Mouse (Mus musculus) lung, embryonic 16.5 days (tissue): ENCODE data around the gene 1500009C09Rik. TPM values are rescaled to one million over a fixed set of nuclear protein-coding genes. Genes with fewer than 3 reads are reported as not detected.
A peak's percentile ranks its signal among the peaks of the same experiment; 100 is the strongest.

Source experiments
- ATAC-seq: fragments of 200-750 bp; cut with Nextera tagmentation; 2 replicates; pipeline ENCODE4 v1.8.0; 2017; ENCODE audit warnings: low read depth, mild to moderate bottlenecking, moderate library complexity
- H3K27ac ChIP-seq: fragments of 300-500 bp; sonication (generic); 2 replicates; pipeline ENCODE4 v1.5.1; 2014; ENCODE audit warnings: mild to moderate bottlenecking, control low read depth, low read length
- H3K27me3 ChIP-seq: fragments of 300-500 bp; sonication (generic); 2 replicates; pipeline ENCODE4 v1.6.1; 2014; ENCODE audit warnings: low read depth, low read length, mixed read lengths; ENCODE audit not compliant: control insufficient read depth, insufficient read depth
- H3K36me3 ChIP-seq: fragments of 300-500 bp; sonication (generic); 2 replicates; pipeline ENCODE4 v1.6.1; 2014; ENCODE audit warnings: low read length; ENCODE audit not compliant: control insufficient read depth, insufficient read depth
- H3K4me1 ChIP-seq: fragments of 300-500 bp; sonication (generic); replicated peaks from 2 replicates; pipeline ENCODE4 v1.6.1; 2014; ENCODE audit warnings: low read length, mixed read lengths; ENCODE audit not compliant: control insufficient read depth, insufficient read depth
- H3K4me2 ChIP-seq: fragments of 300-500 bp; sonication (generic); 2 replicates; pipeline ENCODE4 v1.6.1; 2014; ENCODE audit warnings: low read depth, low read length, control low read depth
- H3K4me3 ChIP-seq: fragments of 300-500 bp; sonication (generic); 2 replicates; pipeline ENCODE4 v1.5.1; 2014; ENCODE audit warnings: mild to moderate bottlenecking, low read length, control low read depth
- H3K9ac ChIP-seq: fragments of 300-500 bp; sonication (generic); 2 replicates; pipeline ENCODE4 v1.6.1; 2014; ENCODE audit warnings: low read length, control low read depth
- H3K9me3 ChIP-seq: fragments of 300-500 bp; sonication (generic); 2 replicates; pipeline ENCODE4 v1.6.1; 2016; ENCODE audit warnings: low read length; ENCODE audit not compliant: control insufficient read depth
- WGBS: fragments of 180-500 bp; shearing (Covaris S2); extraction: QIAGEN DNeasy Blood & Tissue Kit; methylation state at CpG from one replicate; pipeline ENCODE4 v1.1.7; 2014; 5-methylcytosine and 5-hydroxymethylcytosine counted together
- polyA plus RNA-seq: library from polyadenylated mRNA; unstranded; fragments of >200 nt; fragmentation: Nextera tagmentation; extraction: Ambion mirVana; gene quantifications from 2 replicates; pipeline ENCODE4 v1.2.1, GENCODE M21; 2015

Gene 1500009C09Rik
- polyA plus RNA-seq, 1 experiment from 2014 or later = not detected

DNA sequence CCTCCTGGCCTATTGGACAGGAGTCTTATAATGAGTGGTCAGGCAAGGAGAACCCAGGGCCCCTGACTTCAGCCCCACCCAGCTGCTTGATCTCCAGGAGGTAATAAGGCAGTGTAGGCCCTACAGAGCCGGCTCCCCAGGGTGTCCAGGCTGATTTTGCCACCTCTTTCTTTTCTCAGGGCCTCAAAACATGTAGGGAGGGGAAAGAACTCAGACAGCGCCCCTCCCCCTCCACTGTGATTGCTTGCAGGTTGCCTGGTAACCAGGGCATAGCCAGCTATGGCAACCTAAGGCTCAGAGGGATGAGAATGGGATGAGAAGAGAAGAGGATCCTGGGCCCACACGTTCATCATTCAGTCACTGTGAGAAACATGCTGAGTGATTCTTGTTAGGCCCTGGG is 16.0 kb downstream of the 1500009C09Rik start:
- Histone ChIP-seq H3K4me2 (no peak overlapping the region), H3K9me3 (no peaks in the 10 kb centered on the region), H3K27me3 (peaks cover 14% of the 10 kb centered on the region), H3K27ac (no peak overlapping the region), H3K36me3 (no peaks in the 10 kb centered on the region), H3K4me3 (no peak overlapping the region), H3K9ac (no peak overlapping the region), H3K4me1 (no peaks in the 10 kb centered on the region)
- 10% methylated on average over 3 of the region's 3 CpGs for WGBS
- ATAC-seq = no peak

DNA sequence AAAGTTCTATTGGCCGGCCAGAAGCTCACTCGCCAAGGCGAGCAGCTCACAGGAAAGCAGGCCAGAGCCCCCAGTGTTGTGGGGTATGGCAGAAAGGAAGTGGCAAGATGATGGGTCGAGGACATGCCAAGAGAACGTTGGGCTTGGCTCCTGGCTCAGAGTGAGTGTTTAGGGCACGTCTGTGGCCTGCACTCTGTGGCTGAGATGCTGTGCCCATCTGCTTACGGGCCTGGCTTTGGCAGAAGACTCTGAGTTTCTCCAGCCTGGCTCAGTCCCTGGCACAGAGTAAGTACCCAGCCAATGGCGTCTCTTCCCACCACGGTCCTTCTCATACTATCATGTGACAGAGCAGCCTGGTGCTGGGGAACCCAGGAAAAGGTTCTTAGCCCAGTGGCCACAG is 16.6 kb downstream of the 1500009C09Rik start:
- WGBS = 78% methylated on average over 9 of the region's 9 CpGs
- Histone ChIP-seq H3K4me1 (no peaks in the 10 kb centered on the region), H3K4me3 (no peak overlapping the region), H3K4me2 (no peak overlapping the region), H3K27ac (no peak overlapping the region), H3K9me3 (no peaks in the 10 kb centered on the region), H3K36me3 (no peaks in the 10 kb centered on the region), H3K9ac (no peak overlapping the region), H3K27me3 (peaks cover 20% of the 10 kb centered on the region)
- no peak for ATAC-seq

DNA sequence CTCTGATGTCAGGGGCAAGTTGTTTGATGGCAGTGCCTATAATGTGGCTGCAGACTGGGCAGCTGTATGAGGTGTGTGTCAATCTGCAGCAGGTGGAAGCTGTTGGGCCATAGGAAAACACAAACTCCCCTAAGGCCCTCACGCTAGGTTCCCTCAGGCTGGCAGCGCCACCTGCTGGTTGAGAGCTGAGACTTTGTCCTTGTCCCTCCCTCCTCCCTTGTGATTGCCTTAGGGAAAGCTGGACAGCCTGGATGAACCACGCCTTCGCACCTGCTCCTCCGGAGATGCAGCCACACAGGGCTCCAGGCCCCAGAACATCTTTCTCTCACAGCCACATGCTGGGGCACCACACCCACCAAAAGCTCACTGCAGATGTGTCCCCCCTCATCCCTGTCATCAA is 19.0 kb downstream of the 1500009C09Rik start:
- Histone ChIP-seq H3K4me1 (peaks cover 10% of the 10 kb centered on the region), H3K27ac (no peak overlapping the region), H3K4me2 (no peak overlapping the region), H3K9me3 (no peaks in the 10 kb centered on the region), H3K4me3 (no peak overlapping the region), H3K9ac (no peak overlapping the region), H3K27me3 (peaks cover 42% of the 10 kb centered on the region), H3K36me3 (no peaks in the 10 kb centered on the region)
- WGBS = 2% methylated on average over 5 of the region's 5 CpGs
- peak; percentile 51; the same call in 1 of the 2 replicates for ATAC-seq

DNA sequence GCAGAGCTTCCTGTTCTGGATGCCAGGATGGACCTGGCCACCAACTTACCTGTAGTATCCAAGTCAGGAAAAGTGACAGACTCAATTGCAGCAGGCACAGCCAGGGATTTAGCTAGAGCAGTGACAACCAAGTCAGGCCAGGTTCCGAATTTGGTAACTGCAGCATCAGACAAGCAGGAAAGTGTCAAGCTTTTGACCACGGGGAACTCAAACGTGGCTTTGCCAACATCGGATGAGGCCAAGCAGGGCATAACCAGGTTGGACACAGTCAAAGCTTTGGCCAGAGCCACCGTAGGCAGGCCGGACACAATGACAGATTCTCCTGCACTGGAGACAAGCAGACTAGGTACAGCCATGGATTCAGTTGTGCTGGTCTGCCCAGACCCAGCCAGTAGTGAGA is 20.1 kb downstream of the 1500009C09Rik start:
- H3K27me3 ChIP-seq = peaks cover 42% of the 10 kb centered on the region
- no peaks in the 10 kb centered on the region for H3K9me3 ChIP-seq
- H3K4me3 ChIP-seq = no peak overlapping the region
- 77% methylated on average over 6 of the region's 6 CpGs for WGBS
- no peak for ATAC-seq
- no peak overlapping the region for H3K4me2 ChIP-seq
- H3K27ac ChIP-seq = no peak overlapping the region
- H3K36me3 ChIP-seq = no peaks in the 10 kb centered on the region
- H3K4me1 ChIP-seq = peaks cover 10% of the 10 kb centered on the region
- no peak overlapping the region for H3K9ac ChIP-seq

DNA sequence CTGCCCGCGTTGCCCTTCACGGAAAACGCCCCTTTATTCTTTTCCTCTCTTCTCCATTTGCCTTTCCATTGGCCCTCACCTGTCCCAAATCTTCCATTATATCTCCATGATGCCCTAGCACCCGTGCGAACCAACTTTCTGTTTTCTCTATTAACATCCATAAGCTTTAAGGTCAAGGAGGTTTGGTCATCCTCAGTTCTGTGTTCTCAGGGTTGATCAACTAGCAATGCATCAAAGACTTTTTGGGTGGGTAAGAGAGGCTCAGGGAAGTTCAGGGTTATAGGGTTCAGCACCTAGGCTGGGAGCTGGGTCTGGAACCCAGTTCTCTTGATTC is 22.4 kb downstream of the 1500009C09Rik start, which contains the start of gene Sept3:
Gene Sept3 (plus strand): TSS at position 301 of the 334 bp plus-strand sequence.
- peak within 1 kb of the TSS; percentile 60 for H3K9ac ChIP-seq
- no peak for ATAC-seq
- peak within 1 kb of the TSS; percentile 98 for H3K4me2 ChIP-seq
- H3K4me1 ChIP-seq = peaks cover 10% of the 10 kb centered on the region
- H3K36me3 ChIP-seq = no peaks in the 10 kb centered on the region
- 26% methylated on average over 6 of the region's 6 CpGs for WGBS
- H3K27ac ChIP-seq = no peak within 1 kb of the TSS
- H3K4me3 ChIP-seq = peak within 1 kb of the TSS; percentile 59
- peaks cover 42% of the 10 kb centered on the region for H3K27me3 ChIP-seq
- no peaks in the 10 kb centered on the region for H3K9me3 ChIP-seq

DNA sequence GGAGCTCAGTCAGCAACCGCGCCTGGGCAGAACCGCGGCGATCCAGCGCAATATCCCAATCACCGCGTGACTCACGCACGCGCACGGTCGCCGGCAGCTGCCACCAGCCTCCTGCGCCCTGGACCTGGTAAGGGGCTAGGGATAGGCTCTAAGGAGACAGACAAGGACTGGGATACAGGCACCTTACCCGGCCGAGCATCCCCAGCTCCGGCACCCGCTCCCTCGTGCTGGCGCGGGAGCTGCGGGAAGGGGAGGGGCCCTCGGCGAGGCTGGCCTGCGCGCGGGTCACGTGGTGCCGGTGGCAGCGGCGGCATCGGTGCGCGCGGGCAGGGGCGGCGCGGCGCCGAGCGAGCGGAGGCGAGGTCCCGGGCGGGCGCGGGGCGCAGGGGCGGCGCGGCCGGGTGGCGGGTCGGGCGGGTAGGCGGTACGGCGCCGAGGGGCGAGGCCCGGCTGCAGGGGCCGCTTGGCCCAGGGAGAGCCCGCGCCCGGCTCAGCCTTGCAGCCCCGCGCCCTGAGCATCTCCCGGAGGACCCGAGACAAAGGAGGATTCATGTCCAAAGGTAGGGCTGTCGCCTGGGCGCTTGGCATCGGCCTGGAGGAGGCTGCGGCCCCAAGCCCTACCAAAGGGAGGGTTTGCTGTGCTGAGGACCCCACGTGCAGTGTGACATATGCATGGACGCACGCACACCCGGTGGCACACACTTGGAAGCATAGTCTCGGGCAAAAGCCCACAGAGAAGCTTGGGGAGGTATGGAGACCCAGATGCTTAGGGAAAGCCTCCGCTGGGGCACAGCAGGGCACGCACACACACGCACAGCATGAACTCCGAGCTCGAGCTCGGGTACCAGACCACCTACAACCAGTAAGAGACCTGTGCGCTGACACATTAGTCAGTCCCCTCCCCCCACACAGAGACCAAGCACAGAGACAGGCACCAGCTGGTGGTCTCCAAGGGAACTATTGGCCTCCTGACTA is 23.0 kb downstream of the 1500009C09Rik start:
- H3K4me3 ChIP-seq = peak overlapping the region; percentile 59
- peak overlapping the region; percentile 60 for H3K9ac ChIP-seq
- peak overlapping the region; percentile 98 for H3K4me2 ChIP-seq
- peaks cover 10% of the 10 kb centered on the region for H3K4me1 ChIP-seq
- H3K27ac ChIP-seq = no peak overlapping the region
- H3K27me3 ChIP-seq = peaks cover 42% of the 10 kb centered on the region
- under 1% methylated on average over 67 of the region's 86 CpGs for WGBS
- H3K9me3 ChIP-seq = no peaks in the 10 kb centered on the region
- peak; percentile 39; the same call in 1 of the 2 replicates for ATAC-seq
- no peaks in the 10 kb centered on the region for H3K36me3 ChIP-seq

DNA sequence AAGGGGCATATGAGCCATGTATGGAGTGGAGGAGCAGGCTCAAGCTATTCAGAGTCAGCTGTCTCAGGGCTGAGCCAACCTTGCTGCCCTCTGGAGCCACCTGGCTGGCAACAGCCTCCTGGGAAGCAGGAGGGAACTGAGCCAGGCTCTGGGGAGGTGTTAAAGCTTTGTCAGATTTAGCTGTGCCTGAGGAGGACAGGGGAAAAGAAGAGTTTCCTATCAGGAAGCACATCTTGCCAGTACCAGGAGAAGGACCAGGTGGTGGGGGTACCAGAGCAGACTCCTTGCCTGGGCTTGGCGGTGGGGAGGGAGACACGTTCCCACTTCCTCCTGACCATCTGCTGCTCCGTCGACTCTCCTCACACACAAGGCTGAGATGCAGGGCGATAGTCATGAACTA is 25.4 kb downstream of the 1500009C09Rik start:
- H3K4me3 ChIP-seq = no peak overlapping the region
- peaks cover 10% of the 10 kb centered on the region for H3K4me1 ChIP-seq
- no peak overlapping the region for H3K9ac ChIP-seq
- no peak overlapping the region for H3K4me2 ChIP-seq
- 70% methylated on average over 5 of the region's 5 CpGs for WGBS
- no peak for ATAC-seq
- no peaks in the 10 kb centered on the region for H3K9me3 ChIP-seq
- no peaks in the 10 kb centered on the region for H3K36me3 ChIP-seq
- H3K27ac ChIP-seq = no peak overlapping the region
- peaks cover 30% of the 10 kb centered on the region for H3K27me3 ChIP-seq

DNA sequence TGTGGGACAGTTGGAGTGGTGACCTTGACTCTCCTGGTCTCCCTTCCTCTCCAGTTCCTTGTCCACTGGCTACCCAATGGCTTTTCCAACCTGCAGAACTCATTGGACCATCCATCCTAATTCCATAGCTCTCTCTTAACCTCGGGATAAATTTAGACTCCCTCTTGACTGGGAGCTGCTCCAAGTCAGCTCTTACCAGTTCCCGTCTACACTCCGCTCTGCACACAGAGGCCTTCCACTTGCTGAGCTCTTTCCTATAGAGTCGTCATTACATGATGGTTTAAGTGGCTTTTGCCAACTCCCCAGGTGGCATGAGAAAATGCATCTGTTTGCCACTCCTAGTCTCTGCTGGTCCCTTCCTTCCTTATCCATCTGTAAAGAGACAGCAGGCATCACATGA is 28.4 kb downstream of the 1500009C09Rik start:
- ATAC-seq = no peak
- Histone ChIP-seq H3K9me3 (no peaks in the 10 kb centered on the region), H3K9ac (no peak overlapping the region), H3K4me1 (peaks cover 1% of the 10 kb centered on the region; the same call in 1 of the 2 replicates), H3K36me3 (no peaks in the 10 kb centered on the region), H3K27me3 (peaks cover 3% of the 10 kb centered on the region), H3K4me2 (no peak overlapping the region), H3K4me3 (no peak overlapping the region), H3K27ac (no peak overlapping the region)
- 58% methylated on average over 4 of the region's 4 CpGs for WGBS

DNA sequence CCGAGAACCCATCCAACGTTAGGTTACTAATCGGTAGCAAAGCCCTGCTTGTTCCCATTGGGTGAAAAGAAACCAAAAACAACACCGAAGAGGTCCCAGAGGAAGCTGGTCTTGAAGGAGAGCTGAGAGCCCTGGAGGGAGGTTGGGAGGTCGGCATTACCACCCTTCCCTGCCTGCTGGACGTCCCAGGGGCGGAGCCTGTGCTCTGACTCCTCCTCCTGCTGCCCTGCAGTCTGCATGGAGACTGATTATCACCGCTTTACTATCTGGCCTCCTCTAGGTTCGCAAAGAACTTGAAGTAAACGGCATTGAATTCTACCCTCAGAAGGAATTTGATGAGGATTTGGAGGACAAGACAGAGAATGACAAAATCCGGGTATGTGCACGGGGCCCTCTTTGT is 34.0 kb downstream of the 1500009C09Rik start:
- WGBS = 58% methylated on average over 12 of the region's 12 CpGs
- ATAC-seq = no peak
- Histone ChIP-seq H3K27ac (no peak overlapping the region), H3K27me3 (no peaks in the 10 kb centered on the region), H3K4me2 (no peak overlapping the region), H3K9ac (no peak overlapping the region), H3K4me1 (no peaks in the 10 kb centered on the region), H3K4me3 (no peak overlapping the region), H3K36me3 (no peaks in the 10 kb centered on the region), H3K9me3 (no peaks in the 10 kb centered on the region)
